Mouse (Mus musculus) myocyte (in vitro differentiated cells): ENCODE results near the gene Dpysl5.

Experiments
- CEBPB ChIP-seq: IDR thresholded peaks from 2 replicates; pipeline ENCODE4 v1.6.1; 2011; ENCODE audit warnings: mild to moderate bottlenecking, moderate library complexity; ENCODE audit not compliant: poor library complexity, insufficient read depth, severe bottlenecking
- E2F4 ChIP-seq: IDR thresholded peaks from one replicate; pipeline ENCODE4 v1.6.1; 2011; ENCODE audit warnings: mild to moderate bottlenecking, control low read depth, moderate library complexity; ENCODE audit not compliant: insufficient read depth
- MAX ChIP-seq: IDR thresholded peaks from one replicate; pipeline ENCODE4 v1.6.1; 2011; ENCODE audit warnings: low read depth, mild to moderate bottlenecking, control low read depth
- POLR2A ChIP-seq: IDR thresholded peaks from one replicate; pipeline ENCODE4 v1.6.1; 2011; ENCODE audit warnings: low read depth, mild to moderate bottlenecking, control low read depth, moderate library complexity; ENCODE audit not compliant: insufficient read length
- REST ChIP-seq: IDR thresholded peaks from one replicate; pipeline ENCODE4 v1.6.1; 2011; ENCODE audit warnings: mild to moderate bottlenecking, control low read depth, moderate library complexity; ENCODE audit not compliant: insufficient read depth, insufficient read length
- SRF ChIP-seq: IDR thresholded peaks from one replicate; pipeline ENCODE4 v1.6.1; 2011; ENCODE audit warnings: low read depth; ENCODE audit not compliant: control insufficient read depth, insufficient read length
- TCF12 ChIP-seq: IDR thresholded peaks from one replicate; pipeline ENCODE4 v1.6.1; 2011; ENCODE audit warnings: mild to moderate bottlenecking, control low read depth; ENCODE audit not compliant: poor library complexity, insufficient read depth, severe bottlenecking
- TCF3 ChIP-seq: IDR thresholded peaks from one replicate; pipeline ENCODE4 v1.6.1; 2011; ENCODE audit warnings: low read depth, control low read depth; ENCODE audit not compliant: insufficient read length
- USF1 ChIP-seq: IDR thresholded peaks from one replicate; pipeline ENCODE4 v1.6.1; 2011; ENCODE audit warnings: low read depth, mild to moderate bottlenecking, control low read depth, moderate library complexity

- TF ChIP-seq POLR2A (no peak), USF1 (no peak), REST (no peak), MAX (no peak), CEBPB (no peak), SRF (no peak), E2F4 (no peak), TCF12 (no peak), TCF3 (no peak)
These were observed 94.7 kb downstream of the Dpysl5 start for GRCm38 (mm10) chr5:30806106-30806505.
